Mouse (Mus musculus) limb, embryonic 12.5 days (tissue): ENCODE measurements at regions not wholly inside any gene's neighbourhood (a gene's known extent, or its start where the extent isn't known, plus 50 kb on each side); places are given as distances from the start of the nearest gene placed in this dataset.
A peak's percentile ranks its signal among the peaks of the same experiment; 100 is the strongest.

Experiments
- ATAC-seq: fragments of 200-750 bp; cut with Nextera tagmentation; 2 replicates; pipeline ENCODE4 v1.8.0; 2017; ENCODE audit warnings: low read depth, moderate TSS enrichment; ENCODE audit not compliant: insufficient number of reproducible peaks, insufficient read depth, low FRiP score, low TSS enrichment
- H3K27ac ChIP-seq: fragments of 300-500 bp; sonication (generic); 2 replicates; pipeline ENCODE4 v1.5.1; 2016; ENCODE audit warnings: mild to moderate bottlenecking, moderate library complexity
- H3K27me3 ChIP-seq: fragments of 300-500 bp; sonication (generic); 2 replicates; pipeline ENCODE4 v1.6.1; 2016; ENCODE audit warnings: mild to moderate bottlenecking, moderate library complexity
- H3K36me3 ChIP-seq: fragments of 300-500 bp; sonication (generic); 2 replicates; pipeline ENCODE4 v1.6.1; 2016; ENCODE audit warnings: mild to moderate bottlenecking, moderate library complexity
- H3K4me1 ChIP-seq: fragments of 300-500 bp; sonication (generic); replicated peaks from 2 replicates; pipeline ENCODE4 v1.6.1; 2016
- H3K4me2 ChIP-seq: fragments of 300-500 bp; sonication (generic); 2 replicates; pipeline ENCODE4 v1.6.1; 2016; ENCODE audit warnings: mild to moderate bottlenecking, moderate library complexity
- H3K4me3 ChIP-seq: fragments of 300-500 bp; sonication (generic); replicated peaks from 2 replicates; pipeline ENCODE4 v1.5.1; 2016; ENCODE audit warnings: mild to moderate bottlenecking
- H3K9ac ChIP-seq: fragments of 300-500 bp; sonication (generic); replicated peaks from 2 replicates; pipeline ENCODE4 v1.6.1; 2016; ENCODE audit warnings: mild to moderate bottlenecking, moderate library complexity
- H3K9me3 ChIP-seq: fragments of 300-500 bp; sonication (generic); 2 replicates; pipeline ENCODE4 v1.6.1; 2016; ENCODE audit warnings: mild to moderate bottlenecking, moderate library complexity
- WGBS: fragments of 180-500 bp; shearing (Covaris S2); methylation state at CpG from one replicate; pipeline ENCODE4 v1.1.7; 2016; 5-methylcytosine and 5-hydroxymethylcytosine counted together

GRCm38 (mm10) chr8:50387189-50387588 lies 1543.4 kb upstream of the Tenm3 start:
- Histone ChIP-seq H3K4me3 (no peak overlapping the region), H3K4me2 (no peak overlapping the region), H3K27me3 (no peaks in the 10 kb centered on the region), H3K9ac (no peak overlapping the region), H3K9me3 (no peaks in the 10 kb centered on the region), H3K36me3 (no peaks in the 10 kb centered on the region), H3K27ac (no peak overlapping the region), H3K4me1 (0 out of 2 replicates have a peak, but pooled peaks cover 3% of the 10 kb centered on the region)
- ATAC-seq, result no peak
- whole genome bisulfite sequencing, result 58% methylated on average over 7 of the region's 7 CpGs

- WGBS, result 55% methylated on average over 2 of the region's 2 CpGs
- H3K36me3 ChIP-seq, result no peaks in the 10 kb centered on the region
- H3K4me2 ChIP-seq, result no peak overlapping the region
- ATAC-seq, result no peak
- no peak overlapping the region for H3K27ac ChIP-seq
- no peaks in the 10 kb centered on the region for H3K9me3 ChIP-seq
- peaks cover 11% of the 10 kb centered on the region for H3K4me1 ChIP-seq
- H3K4me3 ChIP-seq, result no peak overlapping the region
- H3K27me3 ChIP-seq, result no peaks in the 10 kb centered on the region
- H3K9ac ChIP-seq, result no peak overlapping the region
Measured at GRCm38 (mm10) chr8:50383697-50384096, 1539.9 kb upstream of the Tenm3 start.

DNA sequence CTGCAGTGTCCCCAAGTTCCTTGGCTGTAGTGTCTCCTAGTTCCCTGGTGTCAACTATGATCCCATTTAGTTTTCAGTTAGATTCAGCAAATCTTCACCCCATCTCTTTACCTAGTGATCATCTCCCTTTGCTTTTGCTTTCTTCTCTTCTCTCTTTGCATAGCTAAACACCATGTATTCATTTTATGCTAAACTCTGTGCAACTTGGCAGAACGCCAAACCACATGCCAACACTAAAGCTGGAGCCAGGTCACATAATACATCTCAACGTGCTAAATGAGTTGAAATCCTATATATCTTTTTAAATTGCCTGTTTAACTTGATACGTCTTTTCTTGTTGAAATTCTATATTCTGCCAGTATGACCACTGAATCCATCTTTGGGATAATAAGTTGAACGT lies 1536.0 kb upstream of the Tenm3 start:
- Histone ChIP-seq H3K27ac (no peak overlapping the region), H3K9me3 (no peaks in the 10 kb centered on the region), H3K4me2 (no peak overlapping the region), H3K27me3 (no peaks in the 10 kb centered on the region), H3K36me3 (no peaks in the 10 kb centered on the region), H3K4me1 (peaks cover 11% of the 10 kb centered on the region), H3K4me3 (no peak overlapping the region), H3K9ac (no peak overlapping the region)
- ATAC-seq, result no peak
- WGBS, result 39% methylated on average over 4 of the region's 4 CpGs

- WGBS, result 56% methylated on average over 2 of the region's 2 CpGs
- Histone ChIP-seq H3K27me3 (no peaks in the 10 kb centered on the region), H3K9me3 (no peaks in the 10 kb centered on the region), H3K4me1 (no peaks in the 10 kb centered on the region), H3K4me3 (no peak overlapping the region), H3K4me2 (no peak overlapping the region), H3K9ac (no peak overlapping the region), H3K36me3 (no peaks in the 10 kb centered on the region), H3K27ac (no peak overlapping the region)
- ATAC-seq, result no peak
Measured at GRCm38 (mm10) chr8:50373790-50374189, 1530.0 kb upstream of the Tenm3 start.

GRCm38 (mm10) chr8:50326485-50326884 lies 1482.7 kb upstream of the Tenm3 start:
- H3K27me3 ChIP-seq, result no peaks in the 10 kb centered on the region
- no peaks in the 10 kb centered on the region for H3K36me3 ChIP-seq
- no peak overlapping the region for H3K27ac ChIP-seq
- H3K4me2 ChIP-seq, result no peak overlapping the region
- H3K4me1 ChIP-seq, result no peaks in the 10 kb centered on the region
- 59% methylated on average over 3 of the region's 3 CpGs for WGBS
- ATAC-seq, result no peak
- H3K4me3 ChIP-seq, result no peak overlapping the region
- no peaks in the 10 kb centered on the region for H3K9me3 ChIP-seq
- H3K9ac ChIP-seq, result no peak overlapping the region

DNA sequence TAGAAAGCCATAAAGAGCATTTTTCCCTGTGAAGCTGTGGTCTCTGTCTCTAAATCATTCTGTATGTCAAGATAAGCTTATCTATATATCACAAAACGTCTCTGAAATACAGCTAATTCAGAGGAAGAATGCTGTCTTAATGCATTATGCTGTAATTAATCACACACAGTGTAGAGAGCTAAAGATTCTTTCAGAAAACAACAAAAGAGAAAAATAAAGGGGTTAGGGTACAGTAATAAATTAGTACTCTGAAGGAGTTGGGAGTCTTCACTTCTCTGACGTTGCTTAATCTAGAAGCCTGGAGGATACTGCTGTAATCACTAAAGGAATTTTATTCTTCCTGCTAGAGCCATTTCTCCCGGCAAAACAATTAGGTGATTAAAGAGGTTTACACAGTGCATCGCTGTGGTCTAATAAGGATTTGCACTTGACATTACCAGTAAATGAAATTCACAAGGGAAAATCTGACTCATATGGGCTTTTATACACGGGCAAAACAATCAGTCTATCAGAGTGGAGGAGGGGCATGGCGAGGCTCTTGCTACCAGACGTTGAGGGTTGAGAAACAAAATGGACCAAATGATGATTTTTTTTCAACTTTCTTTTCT lies 1477.7 kb upstream of the Tenm3 start:
- Histone ChIP-seq H3K27ac (no peak overlapping the region), H3K27me3 (no peaks in the 10 kb centered on the region), H3K9ac (no peak overlapping the region), H3K36me3 (no peaks in the 10 kb centered on the region), H3K4me3 (no peak overlapping the region), H3K4me2 (no peak overlapping the region), H3K4me1 (no peaks in the 10 kb centered on the region), H3K9me3 (no peaks in the 10 kb centered on the region)
- no peak for ATAC-seq
- 21% methylated on average over 7 of the region's 7 CpGs for WGBS

GRCm38 (mm10) chr8:50316641-50317040 lies 1472.9 kb upstream of the Tenm3 start:
- no peak overlapping the region for H3K4me3 ChIP-seq
- H3K9ac ChIP-seq, result no peak overlapping the region
- no peaks in the 10 kb centered on the region for H3K9me3 ChIP-seq
- WGBS, result 72% methylated on average over 1 of the region's 1 CpGs
- no peak overlapping the region for H3K4me2 ChIP-seq
- no peak overlapping the region for H3K27ac ChIP-seq
- no peak for ATAC-seq
- no peaks in the 10 kb centered on the region for H3K27me3 ChIP-seq
- H3K36me3 ChIP-seq, result no peaks in the 10 kb centered on the region
- no peaks in the 10 kb centered on the region for H3K4me1 ChIP-seq

DNA sequence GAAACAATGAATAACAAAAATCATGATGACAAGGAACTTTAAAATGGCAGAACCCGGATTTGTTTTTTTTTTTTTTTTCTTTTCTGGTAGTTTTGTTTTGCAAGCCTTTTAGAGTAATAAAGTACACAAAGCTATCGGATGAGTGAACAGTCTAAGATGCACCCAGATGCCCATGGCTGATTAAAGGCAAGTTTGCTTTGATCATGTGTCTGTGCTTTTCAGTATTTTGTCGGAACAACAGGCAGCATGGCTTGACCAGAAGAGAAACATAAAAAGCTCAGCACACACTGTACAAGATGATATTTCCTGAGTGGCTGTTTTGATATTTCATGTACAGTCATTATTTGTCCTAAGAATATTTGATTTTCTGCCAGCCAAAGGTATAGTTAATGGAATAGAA lies 1466.6 kb upstream of the Tenm3 start:
- H3K4me3 ChIP-seq, result no peak overlapping the region
- no peak overlapping the region for H3K9ac ChIP-seq
- no peak overlapping the region for H3K27ac ChIP-seq
- no peaks in the 10 kb centered on the region for H3K4me1 ChIP-seq
- no peaks in the 10 kb centered on the region for H3K36me3 ChIP-seq
- H3K9me3 ChIP-seq, result no peaks in the 10 kb centered on the region
- no peaks in the 10 kb centered on the region for H3K27me3 ChIP-seq
- no peak for ATAC-seq
- no peak overlapping the region for H3K4me2 ChIP-seq
- WGBS, result 67% methylated on average over 3 of the region's 3 CpGs

GRCm38 (mm10) chr8:50300316-50300715 lies 1456.6 kb upstream of the Tenm3 start:
- H3K27ac ChIP-seq, result no peak overlapping the region
- H3K27me3 ChIP-seq, result no peaks in the 10 kb centered on the region
- no peaks in the 10 kb centered on the region for H3K4me1 ChIP-seq
- H3K4me3 ChIP-seq, result no peak overlapping the region
- ATAC-seq, result no peak
- no peak overlapping the region for H3K4me2 ChIP-seq
- H3K9ac ChIP-seq, result no peak overlapping the region
- H3K9me3 ChIP-seq, result no peaks in the 10 kb centered on the region
- H3K36me3 ChIP-seq, result no peaks in the 10 kb centered on the region
- 81% methylated on average over 6 of the region's 6 CpGs for WGBS

DNA sequence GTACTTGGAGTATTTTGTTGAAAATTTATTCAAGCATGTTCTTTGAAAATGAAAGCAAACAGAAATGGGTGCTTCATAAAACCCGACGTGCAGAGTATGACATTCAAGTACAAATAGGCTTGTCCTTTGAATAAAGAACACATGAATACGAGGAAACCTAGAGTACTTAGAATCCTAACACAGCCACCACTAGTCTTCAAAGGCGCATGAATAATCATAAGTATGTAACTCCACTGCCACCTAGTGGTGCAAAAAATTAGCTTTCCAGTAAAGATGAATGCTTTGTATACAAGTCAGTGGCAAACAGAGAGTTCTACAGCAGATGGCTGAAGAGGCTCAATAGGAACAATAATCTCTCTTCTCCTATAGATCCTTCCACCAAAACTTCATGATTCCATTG lies 1449.8 kb upstream of the Tenm3 start:
- Histone ChIP-seq H3K27ac (no peak overlapping the region), H3K9ac (no peak overlapping the region), H3K4me2 (no peak overlapping the region), H3K27me3 (no peaks in the 10 kb centered on the region), H3K4me1 (no peaks in the 10 kb centered on the region), H3K36me3 (no peaks in the 10 kb centered on the region), H3K9me3 (no peaks in the 10 kb centered on the region), H3K4me3 (no peak overlapping the region)
- peak; percentile 66; the same call in 1 of the 2 replicates for ATAC-seq
- 4% methylated on average over 4 of the region's 4 CpGs for WGBS

- ATAC-seq, result no peak
- H3K9me3 ChIP-seq, result no peaks in the 10 kb centered on the region
- H3K9ac ChIP-seq, result no peak overlapping the region
- 39% methylated on average over 7 of the region's 7 CpGs for WGBS
- no peaks in the 10 kb centered on the region for H3K36me3 ChIP-seq
- no peaks in the 10 kb centered on the region for H3K4me1 ChIP-seq
- no peak overlapping the region for H3K4me2 ChIP-seq
- H3K27me3 ChIP-seq, result no peaks in the 10 kb centered on the region
- no peak overlapping the region for H3K4me3 ChIP-seq
- H3K27ac ChIP-seq, result no peak overlapping the region
Measured at GRCm38 (mm10) chr8:50292158-50292557, 1448.4 kb upstream of the Tenm3 start.

DNA sequence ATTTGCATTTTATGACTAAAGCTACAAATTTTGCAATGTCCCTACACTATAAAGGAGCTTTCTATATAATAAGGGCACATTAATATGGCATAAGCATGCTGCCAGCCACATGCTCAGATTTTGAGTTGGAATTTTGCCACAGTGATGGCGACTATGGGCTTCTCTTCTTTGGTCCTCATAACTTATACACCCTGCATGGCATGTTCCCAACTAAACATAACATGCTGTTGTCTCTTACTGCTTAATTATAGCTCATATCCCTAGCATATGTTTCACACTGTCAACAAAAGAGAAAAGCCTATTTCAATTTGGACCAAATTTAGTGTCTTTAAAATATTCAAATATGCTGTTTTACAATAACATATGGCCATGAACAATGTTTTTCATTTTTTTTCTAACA lies 1432.6 kb upstream of the Tenm3 start:
- H3K4me2 ChIP-seq, result no peak overlapping the region
- H3K9me3 ChIP-seq, result no peaks in the 10 kb centered on the region
- 73% methylated on average over 1 of the region's 1 CpGs for WGBS
- ATAC-seq, result no peak
- no peaks in the 10 kb centered on the region for H3K36me3 ChIP-seq
- H3K27me3 ChIP-seq, result no peaks in the 10 kb centered on the region
- H3K27ac ChIP-seq, result no peak overlapping the region
- no peaks in the 10 kb centered on the region for H3K4me1 ChIP-seq
- no peak overlapping the region for H3K9ac ChIP-seq
- H3K4me3 ChIP-seq, result no peak overlapping the region
